Mouse (Mus musculus) left cerebral cortex, adult 18-20 months (tissue): ENCODE results near the gene Gm8237. TPM values are rescaled to one million over a fixed set of nuclear protein-coding genes. Genes with fewer than 3 reads are reported as not detected.
A peak's percentile ranks its signal among the peaks of the same experiment; 100 is the strongest.
"Not testable (repeated sequence)": the region's sequence is repeated elsewhere in the genome, so short reads cannot be mapped to it uniquely, and the experiment has no call there.

Source experiments
- DNase-seq, 2 experiments: peaks; one replicate each; pipeline ENCODE4 v3.0.0; 2021 to 2022; ENCODE audit warnings: low spot score in 2 of 2, mixed read lengths in 1 of 2
- long read RNA-seq, 2 experiments: library from polyadenylated mRNA; stranded (forward); transcript quantifications; one replicate each; pipeline ENCODE4 v2.0.0; 2021
- total RNA-seq, 2 experiments: library from RNA; stranded (reverse); gene quantifications; 2 replicates each; pipeline ENCODE4 v1.2.3; 2021

Gene Gm8237
- under 1 TPM; 0.23 to 0.42 TPM for total RNA-seq
- long read RNA-seq, experiment 1 = 0 reads
- long read RNA-seq, experiment 2, partial matches to known transcripts = 1 of 1 reads
- long read RNA-seq, experiment 2, other reads (novel, unspliced or antisense) = 0 of 1 reads

DNA sequence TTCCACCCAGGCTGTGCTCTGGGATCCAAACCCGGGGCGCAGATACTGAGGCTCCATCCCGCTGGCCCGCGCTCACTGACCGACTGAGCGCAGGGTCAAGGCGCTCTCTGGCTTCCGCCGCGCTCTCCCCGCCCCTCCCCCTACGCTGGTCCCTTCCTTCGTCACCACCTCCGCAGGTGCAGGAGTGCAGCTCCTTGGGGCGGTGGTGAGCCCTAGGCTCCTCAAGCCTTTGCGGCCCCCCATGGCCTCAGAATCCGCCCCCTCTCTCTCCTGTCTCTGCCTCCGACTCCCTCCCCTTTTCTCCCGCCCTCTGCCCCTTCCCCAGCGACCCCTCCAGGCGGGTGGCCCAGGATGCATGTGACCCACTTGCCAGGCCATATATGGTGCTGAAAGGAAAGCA is at the start of gene Gm8237:
Gm8237 (minus strand) TSS at position 142 of the 400 bp plus-strand sequence.
- not testable (repeated sequence) for DNase-seq

DNA sequence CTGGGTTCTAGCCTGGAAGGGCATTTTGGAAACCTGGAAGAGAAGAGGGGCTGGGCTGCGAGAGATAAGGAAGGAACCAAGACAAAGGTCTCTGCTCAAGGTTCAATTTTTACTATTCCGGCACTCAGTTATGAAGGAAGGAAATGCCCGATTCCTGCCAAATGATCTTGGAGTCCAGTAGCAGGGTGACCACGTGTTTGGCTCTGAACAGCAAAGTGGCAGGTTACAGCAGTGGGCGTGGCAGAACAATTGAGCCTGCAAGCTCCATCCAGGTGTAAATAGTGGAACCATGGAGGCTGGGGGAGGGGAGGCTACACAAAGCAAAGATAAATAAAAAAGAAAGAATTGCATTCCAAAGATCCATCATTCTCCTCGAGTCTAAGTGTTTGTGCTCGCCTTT is 43.1 kb upstream of the Gm8237 start:
- not testable (repeated sequence) for DNase-seq

DNA sequence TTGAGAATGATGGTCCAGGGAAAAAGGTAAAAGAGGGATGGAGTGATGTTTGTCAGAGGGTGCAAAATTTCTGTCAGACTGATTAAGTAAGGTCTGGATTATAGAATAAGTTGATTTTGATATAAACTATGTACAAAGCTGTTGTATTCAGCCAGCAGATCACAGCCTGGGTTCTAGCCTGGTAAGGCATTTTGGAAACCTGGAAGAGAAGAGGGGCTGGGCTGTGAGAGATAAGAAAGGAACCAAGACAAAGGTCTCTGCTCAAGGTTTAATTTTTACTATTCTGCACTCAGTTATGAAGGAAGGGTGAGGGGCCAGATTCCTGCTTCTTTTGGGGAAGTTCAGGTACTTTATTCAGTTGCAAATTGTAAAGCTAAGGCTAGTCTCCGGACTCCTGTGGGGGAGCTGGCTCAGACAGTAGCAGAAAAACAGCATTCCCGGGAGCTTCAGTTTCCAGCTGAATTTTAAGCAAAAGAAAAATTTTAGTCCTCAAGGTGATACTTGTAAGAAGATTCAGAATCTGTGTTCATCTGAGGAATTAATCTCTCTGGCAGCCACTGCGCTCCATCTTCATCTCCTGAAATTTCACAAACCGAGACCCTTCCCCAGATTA is 38.3 kb upstream of the Gm8237 start:
- peak in 1 of 2 experiments; percentile 3 for DNase-seq

DNA sequence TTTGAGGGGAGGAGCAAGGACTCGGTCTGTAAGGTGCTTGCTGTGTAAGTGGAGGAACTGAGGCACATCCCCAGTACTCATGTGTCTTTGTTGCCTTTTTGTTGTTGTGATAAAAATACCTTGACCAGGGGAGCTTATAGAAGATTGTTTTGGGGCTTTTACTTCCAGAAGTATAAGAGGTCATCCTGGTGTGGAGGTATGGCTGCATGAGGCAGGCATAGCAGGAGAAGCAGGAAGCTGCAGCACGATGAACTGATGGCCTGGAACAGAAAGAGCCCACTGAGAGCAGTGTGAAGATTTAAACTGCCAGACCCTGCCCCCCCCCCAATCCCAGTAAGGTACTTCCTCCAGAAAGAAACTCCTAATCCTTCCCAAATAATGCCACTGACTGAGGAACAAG is 33.5 kb upstream of the Gm8237 start:
- not testable (repeated sequence) for DNase-seq

GRCm38 (mm10) chr14:5879791-5880190 is 391 bp downstream of the Gm8237 start:
- not testable (repeated sequence) for DNase-seq

DNA sequence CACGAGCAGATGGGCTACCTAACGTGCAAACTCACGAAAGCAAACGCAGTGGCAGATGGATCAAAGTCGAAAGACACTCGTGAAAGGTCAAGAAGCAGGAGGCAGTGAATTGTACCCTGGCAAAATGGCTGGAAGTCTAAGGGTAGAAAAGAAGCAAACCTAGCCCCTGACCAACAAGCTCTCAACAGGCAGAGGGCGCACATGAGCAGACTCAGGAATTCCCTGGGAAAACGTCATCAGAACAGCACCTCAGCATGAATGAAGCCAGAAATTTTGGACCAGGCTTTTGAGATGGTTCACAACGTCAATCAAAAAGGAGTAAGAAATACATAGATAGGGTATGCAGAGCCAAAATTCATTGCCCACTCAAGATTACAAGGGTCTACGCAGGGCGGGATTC is 1.0 kb downstream of the Gm8237 start:
- peak; percentile 47 to 50 for DNase-seq

- not testable (repeated sequence) for DNase-seq
These were observed 24.3 kb downstream of the Gm8237 start for GRCm38 (mm10) chr14:5855911-5856310.

DNA sequence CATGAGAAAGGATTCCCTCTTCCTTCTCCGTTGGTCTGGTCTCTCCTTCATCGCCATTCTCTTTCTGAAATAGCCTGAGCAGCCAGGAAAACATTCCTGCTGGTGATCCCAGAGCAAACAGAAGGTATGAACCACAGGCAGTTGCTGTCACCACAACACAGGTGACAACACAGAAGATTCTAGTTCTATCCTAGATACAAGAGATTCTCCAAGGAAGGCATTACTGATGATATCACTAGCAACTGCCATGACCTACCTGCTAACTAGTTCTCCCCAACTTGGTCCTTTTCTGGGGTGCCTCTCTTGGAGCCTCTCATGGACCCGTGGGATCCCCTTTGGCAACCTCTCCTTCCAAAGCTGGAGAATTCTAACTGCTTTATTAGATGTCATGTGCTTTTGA is 50.0 kb downstream of the Gm8237 start, which contains the start of gene Gm3424:
Gm3424 (minus strand) TSS at position 101 of the 400 bp plus-strand sequence.
- DNase-seq = not testable (repeated sequence)

GRCm38 (mm10) chr14:5812699-5813356 is 67.4 kb downstream of the Gm8237 start:
- not testable (repeated sequence) for DNase-seq

Other genes starting within 250 kb of the Gm8237 start
- gene Gm8265, start 247.4 kb downstream of the Gm8237 start, total RNA-seq = not detected
- not detected for gene Gm9603, start 192.9 kb downstream of the Gm8237 start, total RNA-seq
- gene Gm3373, start 138.8 kb downstream of the Gm8237 start, total RNA-seq = 1 to 10 TPM in 1 of 2 experiments, under 1 TPM in 1; 0.33 to 1.2 TPM
- 1 to 10 TPM; 1.2 to 2.7 TPM for gene Gm3383, start 72.4 kb downstream of the Gm8237 start, total RNA-seq
- not detected for gene Gm3424, start 50.1 kb downstream of the Gm8237 start, total RNA-seq
- gene Gm3248, start 81.4 kb upstream of the Gm8237 start, total RNA-seq = under 1 TPM; 0.54 to 0.81 TPM
- not detected for gene Gm3453, start 98.8 kb upstream of the Gm8237 start, total RNA-seq
- gene Gm6337, start 177.9 kb upstream of the Gm8237 start, total RNA-seq = not detected
- gene Gm8206, start 213.6 kb upstream of the Gm8237 start, total RNA-seq = not detected
- gene Gm3468, start 228.3 kb upstream of the Gm8237 start, total RNA-seq = under 1 TPM; 0.56 to 0.68 TPM
- not detected for gene Gm3476, start 245.4 kb upstream of the Gm8237 start, total RNA-seq